In genomic region chr6:97005038-97005437, GRCm38 (mm10) we compare ENCODE assay signal across 9 mouse cellular contexts. TPM values are rescaled to one million over a fixed set of nuclear protein-coding genes. Genes with fewer than 3 reads are reported as not detected.
DNase-seq lines count a peak whose midpoint lies in the region; ATAC-seq lines count a peak whose summit lies in the region.
"Had no signal": no experiment of that assay in that cellular context is flagged by ENCODE, and none has a peak within 500 bp of the region (broad histone marks: within the 10 kb centered on the region; RNA-seq: fewer than 3 reads in every experiment).

No protein-coding gene starts in this region.

- DNase-seq in CD4-positive helper T cell, adult 2 months (ENCODE audit: low read depth, low spot score), result peak; percentile 11
- DNase-seq in T-cell, adult 2 months (ENCODE audit: low spot score), result peak; percentile 1
- peak; percentile 49 for DNase-seq in limb, embryonic 11.5 days (ENCODE audit: low spot score)
- DNase-seq in telencephalon, adult 2 months (ENCODE audit: low read depth, low spot score), result peak; percentile 15
- DNase-seq in urinary bladder, postnatal 4 days (ENCODE audit: low spot score in 2 of 2), result no peak

- H3K4me3 ChIP-seq in heart, embryonic 13.5 days, result no peak overlapping the region
- no peak overlapping the region for H3K4me3 ChIP-seq in heart, embryonic 11.5 days (ENCODE audit: low read depth, low read length)
- H3K4me3 ChIP-seq in heart, embryonic 16.5 days (ENCODE audit: low read length), result no peak overlapping the region
- no peak overlapping the region for H3K4me3 ChIP-seq in limb, embryonic 11.5 days (ENCODE audit: low read depth, low read length)

- H3K27me3 ChIP-seq in heart, embryonic 13.5 days (replicated peaks), result peaks cover 3% of the 10 kb centered on the region; the same call in 1 of the 2 replicates
- no peaks in the 10 kb centered on the region for H3K27me3 ChIP-seq in heart, embryonic 11.5 days (ENCODE audit: control insufficient read depth, insufficient read depth, low read length)
- 0 out of 2 replicates have a peak, but pooled peaks cover 2% of the 10 kb centered on the region for H3K27me3 ChIP-seq in heart, embryonic 16.5 days (ENCODE audit: control insufficient read depth, insufficient read depth, low read length)
- no peaks in the 10 kb centered on the region for H3K27me3 ChIP-seq in limb, embryonic 11.5 days (ENCODE audit: control insufficient read depth, insufficient read depth, low read length)

- no peak for ATAC-seq in heart, embryonic 13.5 days (ENCODE audit: extremely low read depth, insufficient number of reproducible peaks, low FRiP score, low TSS enrichment)
- no peak for ATAC-seq in heart, embryonic 11.5 days (replicated peaks; ENCODE audit: insufficient number of reproducible peaks, low FRiP score, low TSS enrichment)
- ATAC-seq in heart, embryonic 16.5 days (replicated peaks; ENCODE audit: extremely low read depth, insufficient read depth, low FRiP score), result no peak
- ATAC-seq in limb, embryonic 11.5 days (ENCODE audit: insufficient number of reproducible peaks, low FRiP score, low TSS enrichment, low read depth), result no peak

- H3K4me2 ChIP-seq in heart, embryonic 13.5 days, result peak overlapping the region; percentile 44
- H3K4me2 ChIP-seq in heart, embryonic 11.5 days, result no peak overlapping the region
- peak overlapping the region; percentile 25; the same call in 1 of the 2 replicates for H3K4me2 ChIP-seq in heart, embryonic 16.5 days (ENCODE audit: low read depth, low read length)
- no peak overlapping the region for H3K4me2 ChIP-seq in limb, embryonic 11.5 days (ENCODE audit: low read depth, severe bottlenecking)

- 20% methylated on average over 11 of the region's 11 CpGs for WGBS in heart, embryonic 13.5 days
- 21% methylated on average over 11 of the region's 11 CpGs for WGBS in heart, embryonic 11.5 days (ENCODE audit: insufficient replicate concordance)
- 13% methylated on average over 11 of the region's 11 CpGs for WGBS in heart, embryonic 16.5 days
- 19% methylated on average over 11 of the region's 11 CpGs for WGBS in limb, embryonic 11.5 days

- no peaks in the 10 kb centered on the region for H3K9me3 ChIP-seq in heart, embryonic 13.5 days
- no peaks in the 10 kb centered on the region for H3K9me3 ChIP-seq in heart, embryonic 11.5 days (replicated peaks; ENCODE audit: control insufficient read depth, low read length)
- H3K9me3 ChIP-seq in heart, embryonic 16.5 days (replicated peaks; ENCODE audit: control insufficient read depth, low read length), result no peaks in the 10 kb centered on the region
- no peaks in the 10 kb centered on the region for H3K9me3 ChIP-seq in limb, embryonic 11.5 days (ENCODE audit: control insufficient read depth, low read length)

- no peak overlapping the region for H3K27ac ChIP-seq in heart, embryonic 13.5 days (replicated peaks)
- H3K27ac ChIP-seq in heart, embryonic 11.5 days (ENCODE audit: low read depth, low read length), result no peak overlapping the region
- H3K27ac ChIP-seq in heart, embryonic 16.5 days (ENCODE audit: low read length), result no peak overlapping the region
- no peak overlapping the region for H3K27ac ChIP-seq in limb, embryonic 11.5 days (replicated peaks; ENCODE audit: low read depth, low read length)

- no peak overlapping the region for H3K9ac ChIP-seq in heart, embryonic 13.5 days
- no peak overlapping the region for H3K9ac ChIP-seq in heart, embryonic 11.5 days (ENCODE audit: low read depth, low read length)
- no peak overlapping the region for H3K9ac ChIP-seq in heart, embryonic 16.5 days (ENCODE audit: low read length)
- no peak overlapping the region for H3K9ac ChIP-seq in limb, embryonic 11.5 days (ENCODE audit: low read length)

- 0 out of 2 replicates have a peak, but pooled peaks cover 4% of the 10 kb centered on the region for H3K4me1 ChIP-seq in heart, embryonic 13.5 days
- H3K4me1 ChIP-seq in heart, embryonic 11.5 days (ENCODE audit: control insufficient read depth, insufficient read depth, low read length), result no peaks in the 10 kb centered on the region
- no peaks in the 10 kb centered on the region for H3K4me1 ChIP-seq in heart, embryonic 16.5 days (ENCODE audit: control insufficient read depth, insufficient read depth, low read length)
- no peaks in the 10 kb centered on the region for H3K4me1 ChIP-seq in limb, embryonic 11.5 days (ENCODE audit: control insufficient read depth, insufficient read depth, low read length)

- H3K36me3 ChIP-seq in heart, embryonic 13.5 days, result no peaks in the 10 kb centered on the region
- no peaks in the 10 kb centered on the region for H3K36me3 ChIP-seq in heart, embryonic 11.5 days (ENCODE audit: control insufficient read depth, insufficient read depth, low read length)
- H3K36me3 ChIP-seq in heart, embryonic 16.5 days (ENCODE audit: control insufficient read depth, insufficient read depth), result no peaks in the 10 kb centered on the region
- H3K36me3 ChIP-seq in limb, embryonic 11.5 days (ENCODE audit: control insufficient read depth, insufficient read depth, low read length), result no peaks in the 10 kb centered on the region

RNA-seq across cellular contexts. Expression of gene Fam19a4, which starts 55.2 kb away (rescaled TPM):
- polyA plus RNA-seq in heart, embryonic 13.5 days (2015; fragmentation: Nextera tagmentation; extraction: Ambion mirVana), result not detected in 2 replicates
- not detected in 2 replicates for polyA plus RNA-seq in heart, embryonic 11.5 days (2014; fragmentation: Nextera tagmentation; extraction: Ambion mirVana)
- 0.18 and 0.26 TPM in 2 replicates for polyA plus RNA-seq in heart, embryonic 16.5 days (2015; fragmentation: Nextera tagmentation; extraction: Ambion mirVana)
- polyA plus RNA-seq in limb, embryonic 11.5 days (2014; fragmentation: Nextera tagmentation; extraction: Ambion mirVana), result 0.74 and 0.81 TPM in 2 replicates
- polyA plus RNA-seq: liver, embryonic 16.5 days had no signal

Comparison
In these comparisons a context has a peak if more than half of its experiments do, and no peak if none do; other contexts are left out.
1. H3K4me2 ChIP-seq: peak in heart, embryonic 13.5 days (single experiment) and heart, embryonic 16.5 days (single experiment); none in heart, embryonic 11.5 days (single experiment) and limb, embryonic 11.5 days (single experiment).
2. DNase-seq: peak in CD4-positive helper T cell, adult 2 months (single experiment), T-cell, adult 2 months (single experiment), limb, embryonic 11.5 days (single experiment) and telencephalon, adult 2 months (single experiment); none in urinary bladder, postnatal 4 days (0 of 2).